Mouse (Mus musculus): Measurements from ENCODE around the gene Vmn2r43. TPM values are rescaled to one million over a fixed set of nuclear protein-coding genes. Genes with fewer than 3 reads are reported as not detected.
"Not testable (repeated sequence)": the region's sequence is repeated elsewhere in the genome, so short reads cannot be mapped to it uniquely, and the experiment has no call there.

Gene Vmn2r43
- not detected in 2 replicates for polyA plus RNA-seq (2014; fragmentation: Nextera tagmentation; extraction: Ambion mirVana)

DNA sequence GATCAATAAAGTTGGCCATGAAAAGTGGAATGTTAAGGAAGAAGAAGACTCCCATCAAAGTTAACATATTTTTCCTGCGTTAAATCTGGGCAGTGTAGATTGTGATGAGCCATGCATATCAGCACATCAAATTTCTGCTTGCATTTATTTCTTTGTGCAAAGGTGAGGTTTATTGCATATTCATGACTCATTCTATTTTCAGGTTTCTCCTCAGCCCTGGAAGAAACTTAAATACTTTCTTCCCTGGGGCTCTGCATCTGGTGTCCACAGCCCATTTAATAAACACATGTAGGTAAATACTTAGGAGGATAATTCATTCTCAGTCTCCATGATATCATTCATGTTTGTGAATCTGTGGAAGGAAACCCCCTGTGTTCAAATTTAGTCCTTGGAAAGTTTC lies at the start of gene Vmn2r43:
Gene Vmn2r43 (minus strand): TSS at position 101 of the 400 bp plus-strand sequence.
- H3K9me3 ChIP-seq (ENCODE audit: control insufficient read depth, low read length); DNase-seq (ENCODE audit: low spot score): not testable (repeated sequence)
- WGBS, result no CpG with 5 or more reads among the region's 1 CpGs

DNA sequence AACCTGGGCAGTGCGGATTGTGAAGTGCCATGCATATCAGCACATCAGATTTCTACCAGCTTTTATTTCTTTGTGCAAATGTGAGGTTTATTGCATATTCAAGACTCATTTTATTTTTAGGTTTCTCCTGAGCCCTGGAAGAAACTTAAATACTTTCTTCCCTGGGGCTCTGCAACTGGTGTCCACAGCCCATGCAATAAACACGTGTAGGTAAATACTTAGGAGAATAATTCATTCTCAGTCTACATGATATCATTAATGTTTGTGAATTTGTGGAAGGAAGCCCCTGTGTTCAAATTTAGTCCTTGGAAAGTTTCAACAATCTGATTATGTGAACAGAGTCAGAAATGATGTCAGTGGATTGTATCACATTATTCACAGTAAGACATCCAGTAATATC lies 60.2 kb downstream of the Vmn2r43 start, which contains the start of gene Vmn2r42:
Gene Vmn2r42 (minus strand): TSS at position 101 of the 400 bp plus-strand sequence.
- not testable (repeated sequence) for H3K27ac ChIP-seq (ENCODE audit: low read depth, low read length); H3K9me3 ChIP-seq (ENCODE audit: control insufficient read depth, low read length); ATAC-seq (ENCODE audit: low FRiP score); H3K4me3 ChIP-seq (ENCODE audit: low read depth, low read length); DNase-seq (ENCODE audit: low spot score); H3K36me3 ChIP-seq (ENCODE audit: control insufficient read depth, insufficient read depth, low read length); H3K27me3 ChIP-seq (ENCODE audit: control insufficient read depth, insufficient read depth, low read length); H3K9ac ChIP-seq (ENCODE audit: low read depth, low read length); H3K4me1 ChIP-seq (replicated peaks; ENCODE audit: control insufficient read depth, insufficient read depth, low read length); H3K4me2 ChIP-seq (replicated peaks; ENCODE audit: low read depth, low read length)
- no CpG with 5 or more reads among the region's 2 CpGs for WGBS

More for the DNA sequence above, at the start of gene Vmn2r43:
- not testable (repeated sequence) for H3K9ac ChIP-seq (ENCODE audit: low read depth, low read length); H3K4me3 ChIP-seq (ENCODE audit: low read depth, low read length); H3K4me2 ChIP-seq (replicated peaks; ENCODE audit: low read depth, low read length); H3K27me3 ChIP-seq (ENCODE audit: control insufficient read depth, insufficient read depth, low read length); H3K27ac ChIP-seq (ENCODE audit: low read depth, low read length); H3K4me1 ChIP-seq (replicated peaks; ENCODE audit: control insufficient read depth, insufficient read depth, low read length); ATAC-seq (ENCODE audit: low FRiP score); H3K36me3 ChIP-seq (ENCODE audit: control insufficient read depth, insufficient read depth, low read length)

Other genes with a start within 250 kb of the Vmn2r43 start
- gene Vmn2r41, start 98.9 kb downstream of the Vmn2r43 start, polyA plus RNA-seq (2014; fragmentation: Nextera tagmentation; extraction: Ambion mirVana), result not detected in 2 replicates
- gene Vmn2r42, start 60.3 kb downstream of the Vmn2r43 start, polyA plus RNA-seq (2014; fragmentation: Nextera tagmentation; extraction: Ambion mirVana), result not detected in 2 replicates
- gene Vmn2r44, start 122.7 kb upstream of the Vmn2r43 start, polyA plus RNA-seq (2014; fragmentation: Nextera tagmentation; extraction: Ambion mirVana), result not detected in 2 replicates
- not detected in 2 replicates for gene Vmn2r45, start 228.5 kb upstream of the Vmn2r43 start, polyA plus RNA-seq (2014; fragmentation: Nextera tagmentation; extraction: Ambion mirVana)